Mouse (Mus musculus) heart, postnatal 0 days (tissue): ENCODE results near the gene Tle3. TPM values are rescaled to one million over a fixed set of nuclear protein-coding genes. Genes with fewer than 3 reads are reported as not detected.

Experiments used
- ATAC-seq: fragments of 200-750 bp; cut with Nextera tagmentation; 2 replicates; pipeline ENCODE4 v1.8.0; 2017; ENCODE audit warnings: low read depth, moderate number of reproducible peaks, moderate library complexity; ENCODE audit not compliant: insufficient read depth
- DNase-seq: peaks from one replicate; pipeline ENCODE4 v3.0.0-alpha.2; 2016; ENCODE audit warnings: low spot score
- H3K27ac ChIP-seq: fragments of 300-500 bp; sonication (generic); 2 replicates; pipeline ENCODE4 v1.5.1; 2014; ENCODE audit warnings: low read depth, mild to moderate bottlenecking
- H3K27me3 ChIP-seq: fragments of 300-500 bp; sonication (generic); 2 replicates; pipeline ENCODE4 v1.6.1; 2014; ENCODE audit warnings: low read length, mixed read lengths; ENCODE audit not compliant: control insufficient read depth, insufficient read depth
- H3K36me3 ChIP-seq: fragments of 300-500 bp; sonication (generic); replicated peaks from 2 replicates; pipeline ENCODE4 v1.6.1; 2014; ENCODE audit warnings: low read length, mixed read lengths; ENCODE audit not compliant: control insufficient read depth, insufficient read depth
- H3K4me1 ChIP-seq: fragments of 300-500 bp; sonication (generic); 2 replicates; pipeline ENCODE4 v1.6.1; 2014; ENCODE audit warnings: antibody characterized with exemption; ENCODE audit not compliant: control insufficient read depth, insufficient read depth
- H3K4me2 ChIP-seq: fragments of 300-500 bp; sonication (generic); 2 replicates; pipeline ENCODE4 v1.6.1; 2014; ENCODE audit warnings: low read depth, mild to moderate bottlenecking, low read length, moderate library complexity
- H3K4me3 ChIP-seq: fragments of 300-500 bp; sonication (generic); 2 replicates; pipeline ENCODE4 v1.5.1; 2014; ENCODE audit warnings: low read depth, low read length
- H3K9ac ChIP-seq: fragments of 300-500 bp; sonication (generic); replicated peaks from 2 replicates; pipeline ENCODE4 v1.6.1; 2014; ENCODE audit warnings: low read depth, low read length, mixed read lengths
- H3K9me3 ChIP-seq: fragments of 300-500 bp; sonication (generic); replicated peaks from 2 replicates; pipeline ENCODE4 v1.6.1; 2016; ENCODE audit warnings: low read length; ENCODE audit not compliant: control insufficient read depth
- CTCF ChIP-seq: IDR thresholded peaks from 2 replicates; pipeline ENCODE4 v1.5.1; 2016; ENCODE audit warnings: antibody characterized with exemption, control low read depth, low read depth
- EP300 ChIP-seq: IDR thresholded peaks from 2 replicates; pipeline ENCODE4 v1.6.1; 2016; ENCODE audit warnings: antibody characterized with exemption, low read depth
- WGBS: fragments of 180-500 bp; shearing (Covaris S2); extraction: QIAGEN DNeasy Blood & Tissue Kit; methylation state at CpG from one replicate; pipeline ENCODE4 v1.1.7; 2014; 5-methylcytosine and 5-hydroxymethylcytosine counted together
- polyA plus RNA-seq: library from polyadenylated mRNA; unstranded; fragments of >200 nt; fragmentation: Nextera tagmentation; extraction: Ambion mirVana; gene quantifications from 2 replicates; pipeline ENCODE4 v1.2.1, GENCODE M21; 2015
- total RNA-seq: library from RNA; depleted of rRNA; stranded (reverse); fragments of >200 nt; gene quantifications from 2 replicates; pipeline ENCODE4 v1.2.3, GENCODE M21; 2014; ENCODE audit warnings: low replicate concordance

Tle3 gene
- total and polyA plus RNA-seq, 2 experiments from 2014 or later, result 4.9 to 22.8 TPM

DNA sequence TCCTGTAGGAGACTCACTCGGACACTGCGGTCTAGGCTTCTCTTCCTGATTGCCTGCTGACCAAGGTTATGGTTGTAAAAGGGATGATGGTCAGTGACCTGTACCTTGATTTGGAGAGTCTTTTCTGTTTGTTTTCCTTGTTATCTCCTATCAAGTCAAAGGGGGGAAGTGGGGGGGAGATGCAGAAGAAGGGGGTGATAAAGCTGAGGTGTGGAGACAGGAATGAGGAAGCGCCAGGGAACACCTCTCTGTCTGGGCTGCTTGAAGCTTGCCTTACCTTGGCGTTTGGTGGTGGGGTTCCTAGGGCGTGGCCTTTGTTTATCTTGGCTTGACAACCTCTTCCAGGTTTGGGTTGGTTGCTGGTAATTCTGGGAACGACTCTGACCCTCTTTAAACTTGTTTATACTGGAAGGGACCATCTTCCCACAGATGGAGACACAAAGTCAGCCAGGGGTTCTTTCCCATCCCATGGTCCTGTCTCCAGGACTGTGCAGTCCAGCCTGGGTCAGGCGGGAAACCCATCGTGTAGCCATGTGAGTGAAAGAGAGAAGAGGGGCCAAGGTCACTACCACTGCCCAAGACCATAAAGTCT lies 10.5 kb downstream of the Tle3 start:
- H3K9ac ChIP-seq, result no peak overlapping the region
- peaks cover 23% of the 10 kb centered on the region for H3K4me1 ChIP-seq
- no peak overlapping the region for H3K4me3 ChIP-seq
- 62% methylated on average over 8 of the region's 8 CpGs for WGBS
- H3K36me3 ChIP-seq, result no peaks in the 10 kb centered on the region; the same call in 1 of the 2 replicates
- H3K27ac ChIP-seq, result no peak overlapping the region
- DNase-seq (no peak), ATAC-seq (no peak)
- H3K4me2 ChIP-seq, result no peak overlapping the region
- TF ChIP-seq CTCF, result no peak
- no peak for TF ChIP-seq EP300
- no peaks in the 10 kb centered on the region for H3K9me3 ChIP-seq
- peaks cover 97% of the 10 kb centered on the region for H3K27me3 ChIP-seq

DNA sequence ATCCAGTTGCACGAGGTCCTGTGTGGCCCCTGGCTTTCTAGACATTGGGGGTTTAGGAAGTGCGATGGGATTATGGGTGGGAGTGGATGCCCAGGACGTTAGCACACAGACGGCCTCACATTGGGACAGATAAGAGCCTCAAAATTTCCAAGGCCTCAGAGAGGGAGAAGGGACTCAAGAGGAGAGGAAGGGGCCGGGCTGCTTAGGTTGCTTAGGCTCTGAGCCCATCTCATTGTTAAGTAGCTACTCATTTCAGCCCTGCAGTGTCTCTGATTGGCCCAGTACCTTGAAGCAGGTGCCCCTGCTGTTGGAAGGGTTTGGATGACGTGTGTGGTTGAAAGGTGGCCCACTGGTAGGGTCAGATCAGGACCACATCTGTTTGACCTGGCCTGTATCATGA lies 11.9 kb downstream of the Tle3 start:
- 60% methylated on average over 6 of the region's 6 CpGs for WGBS
- Histone ChIP-seq H3K4me2 (no peak overlapping the region), H3K9ac (no peak overlapping the region), H3K27ac (no peak overlapping the region), H3K4me1 (peaks cover 23% of the 10 kb centered on the region), H3K9me3 (no peaks in the 10 kb centered on the region), H3K36me3 (no peaks in the 10 kb centered on the region; the same call in 1 of the 2 replicates), H3K4me3 (no peak overlapping the region), H3K27me3 (peaks cover 97% of the 10 kb centered on the region)
- TF ChIP-seq CTCF (no peak), EP300 (no peak)
- no peak for DNase-seq
- ATAC-seq, result no peak

DNA sequence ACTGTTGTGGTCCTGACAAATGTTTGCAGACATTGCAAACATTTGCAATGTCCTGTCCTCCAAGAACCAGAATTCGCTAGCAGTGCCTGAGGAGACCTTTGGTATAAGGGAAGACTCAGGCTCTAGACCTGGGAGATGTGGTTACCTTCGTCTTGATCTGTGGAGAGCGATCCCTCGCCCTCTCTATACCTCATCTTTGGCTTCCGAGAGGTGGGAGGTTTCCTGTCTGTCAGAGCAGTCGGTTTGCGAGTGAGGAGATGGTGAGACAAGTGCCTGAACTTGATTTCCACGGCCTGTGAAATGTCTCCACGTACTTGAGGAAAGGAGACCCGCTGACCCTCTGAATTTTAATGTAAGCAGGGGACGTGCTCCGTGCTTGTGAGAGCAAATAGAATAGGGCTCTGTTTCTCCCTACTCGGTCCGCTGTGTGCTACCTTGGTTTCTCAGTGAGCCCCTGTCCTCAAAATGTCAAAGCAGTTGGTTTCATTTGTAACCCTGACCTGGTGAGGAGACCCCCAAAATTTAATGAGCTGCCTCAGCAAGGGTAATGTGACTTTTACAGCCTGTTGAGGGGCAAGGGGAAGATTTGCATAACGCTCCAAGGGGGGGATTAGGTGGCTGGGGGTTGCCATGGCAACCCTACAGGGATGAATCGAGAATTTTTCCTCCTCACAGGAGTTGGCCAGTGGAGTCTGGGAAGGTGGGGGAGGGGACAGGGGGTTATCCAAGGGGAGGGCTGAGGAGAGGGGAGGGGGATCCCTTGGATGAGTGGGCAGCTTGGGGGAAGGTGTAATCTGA lies 12.7 kb downstream of the Tle3 start:
- H3K9ac ChIP-seq, result no peak overlapping the region
- no peak for DNase-seq
- H3K27ac ChIP-seq, result no peak overlapping the region
- TF ChIP-seq CTCF, result no peak
- TF ChIP-seq EP300, result no peak
- H3K4me1 ChIP-seq, result peaks cover 19% of the 10 kb centered on the region
- no peaks in the 10 kb centered on the region; the same call in 1 of the 2 replicates for H3K36me3 ChIP-seq
- H3K4me3 ChIP-seq, result no peak overlapping the region
- 36% methylated on average over 16 of the region's 16 CpGs for WGBS
- no peak overlapping the region for H3K4me2 ChIP-seq
- ATAC-seq, result no peak
- peaks cover 97% of the 10 kb centered on the region for H3K27me3 ChIP-seq
- no peaks in the 10 kb centered on the region for H3K9me3 ChIP-seq

DNA sequence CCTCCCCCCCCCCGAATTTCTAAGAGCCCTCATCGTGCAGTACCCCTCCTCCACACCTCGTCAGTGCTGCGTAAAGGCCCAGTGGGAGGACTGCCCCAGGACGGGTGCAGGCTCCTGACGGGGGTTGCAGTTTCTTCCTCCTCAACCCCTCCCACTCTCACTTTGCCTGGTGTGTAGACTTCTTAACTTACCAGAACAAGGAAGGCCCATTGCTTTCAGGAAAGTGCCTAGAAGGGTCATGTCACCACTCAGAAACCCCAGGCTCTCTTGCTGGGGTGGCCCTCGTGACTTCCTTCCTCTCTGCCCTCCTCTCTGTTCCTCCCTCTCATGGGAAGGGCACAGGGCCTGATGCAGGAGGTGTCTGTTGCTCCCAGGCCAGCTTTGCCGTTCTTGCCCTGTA lies 13.6 kb downstream of the Tle3 start:
- Histone ChIP-seq H3K27ac (no peak overlapping the region), H3K4me2 (no peak overlapping the region), H3K4me3 (no peak overlapping the region), H3K27me3 (peaks cover 97% of the 10 kb centered on the region), H3K4me1 (peaks cover 10% of the 10 kb centered on the region), H3K9me3 (no peaks in the 10 kb centered on the region), H3K9ac (no peak overlapping the region), H3K36me3 (peaks cover 4% of the 10 kb centered on the region; the same call in 1 of the 2 replicates)
- ATAC-seq (no peak), DNase-seq (no peak)
- WGBS, result 40% methylated on average over 8 of the region's 8 CpGs
- TF ChIP-seq EP300 (no peak), CTCF (no peak)

DNA sequence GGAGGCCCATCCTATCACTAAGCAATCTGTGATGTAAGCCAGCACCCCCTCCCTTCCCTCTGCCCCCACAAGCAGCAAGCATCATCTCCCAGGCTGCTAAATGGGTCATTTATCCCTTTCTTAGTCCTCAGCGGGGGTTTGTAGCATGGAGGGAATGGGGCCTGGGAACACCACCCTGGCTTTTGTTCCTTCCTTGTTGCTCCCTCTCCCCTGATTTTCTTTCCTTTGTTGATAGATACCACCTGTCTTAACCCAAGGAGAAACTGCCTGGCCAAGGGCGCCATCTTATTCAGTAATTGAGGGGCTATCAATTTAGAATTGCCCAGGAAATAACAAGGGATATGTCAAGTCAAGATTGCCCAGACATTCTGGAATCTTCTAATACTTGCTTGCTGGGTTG lies 14.1 kb downstream of the Tle3 start:
- no peak for TF ChIP-seq EP300
- no peak for TF ChIP-seq CTCF
- DNase-seq (no peak), ATAC-seq (no peak)
- Histone ChIP-seq H3K27ac (no peak overlapping the region), H3K27me3 (peaks cover 100% of the 10 kb centered on the region), H3K36me3 (peaks cover 8% of the 10 kb centered on the region; the same call in 1 of the 2 replicates), H3K9ac (no peak overlapping the region), H3K4me2 (no peak overlapping the region), H3K4me1 (peaks cover 5% of the 10 kb centered on the region; the same call in 1 of the 2 replicates), H3K9me3 (no peaks in the 10 kb centered on the region), H3K4me3 (no peak overlapping the region)
- 92% methylated on average over 2 of the region's 2 CpGs for WGBS
